Mouse (Mus musculus): ENCODE measurements around the gene Ksr1.

GRCm38 (mm10) chr11:79094727-79095126, 51.5 kb downstream of the Ksr1 start:
- TF ChIP-seq EP300 (IDR thresholded peaks at IDR 0.05; ENCODE audit: low read depth) (no peak), CTCF (IDR thresholded peaks at IDR 0.05; ENCODE audit: low read depth) (no peak)

Measured in liver, embryonic 14.5 days (tissue).